Mouse (Mus musculus) embryonic facial prominence, embryonic 11.5 days (tissue): ENCODE measurements around the gene Ercc8. TPM values are rescaled to one million over a fixed set of nuclear protein-coding genes. Genes with fewer than 3 reads are reported as not detected.
A peak's percentile ranks its signal among the peaks of the same experiment; 100 is the strongest.

Experiments
- ATAC-seq: fragments of 200-750 bp; cut with Nextera tagmentation; replicated peaks from 2 replicates; pipeline ENCODE4 v1.8.0; 2017; ENCODE audit warnings: low read depth; ENCODE audit not compliant: insufficient number of reproducible peaks, low FRiP score, low TSS enrichment
- DNase-seq: peaks from one replicate; pipeline ENCODE4 v3.0.0-alpha.2; 2015; ENCODE audit warnings: low spot score
- H3K27ac ChIP-seq: fragments of 300-500 bp; sonication (generic); replicated peaks from 2 replicates; pipeline ENCODE4 v1.5.1; 2014; ENCODE audit warnings: mild to moderate bottlenecking, low read depth, low read length, control low read depth
- H3K27me3 ChIP-seq: fragments of 300-500 bp; sonication (generic); 2 replicates; pipeline ENCODE4 v1.6.1; 2014; ENCODE audit warnings: mild to moderate bottlenecking, low read length, moderate library complexity, mixed read lengths; ENCODE audit not compliant: control insufficient read depth, insufficient read depth
- H3K36me3 ChIP-seq: fragments of 300-500 bp; sonication (generic); replicated peaks from 2 replicates; pipeline ENCODE4 v1.6.1; 2014; ENCODE audit warnings: low read depth, mild to moderate bottlenecking, low read length, moderate library complexity, mixed read lengths; ENCODE audit not compliant: control insufficient read depth, insufficient read depth
- H3K4me1 ChIP-seq: fragments of 300-500 bp; sonication (generic); 2 replicates; pipeline ENCODE4 v1.6.1; 2014; ENCODE audit warnings: low read length, mixed read lengths; ENCODE audit not compliant: control insufficient read depth, insufficient read depth
- H3K4me2 ChIP-seq: fragments of 300-500 bp; sonication (generic); 2 replicates; pipeline ENCODE4 v1.6.1; 2014; ENCODE audit warnings: low read depth, mild to moderate bottlenecking, control low read depth, low read length, moderate library complexity
- H3K4me3 ChIP-seq: fragments of 300-500 bp; sonication (generic); 2 replicates; pipeline ENCODE4 v1.5.1; 2014; ENCODE audit warnings: low read depth, low read length, control low read depth
- H3K9ac ChIP-seq: fragments of 300-500 bp; sonication (generic); replicated peaks from 2 replicates; pipeline ENCODE4 v1.6.1; 2014; ENCODE audit warnings: mild to moderate bottlenecking, control low read depth, low read length
- H3K9me3 ChIP-seq: fragments of 300-500 bp; sonication (generic); replicated peaks from 2 replicates; pipeline ENCODE4 v1.6.1; 2016; ENCODE audit warnings: mild to moderate bottlenecking, low read length, inconsistent platforms, mixed read lengths; ENCODE audit not compliant: control insufficient read depth
- WGBS: fragments of 180-500 bp; shearing (Covaris S2); extraction: QIAGEN DNeasy Blood & Tissue Kit; methylation state at CpG from one replicate; pipeline ENCODE4 v1.1.7; 2014; 5-methylcytosine and 5-hydroxymethylcytosine counted together
- polyA plus RNA-seq: library from polyadenylated mRNA; unstranded; fragments of >200 nt; fragmentation: Nextera tagmentation; extraction: Ambion mirVana; gene quantifications from 2 replicates; pipeline ENCODE4 v1.2.1, GENCODE M21; 2014

Ercc8 gene
- 24.2 and 25.7 TPM in 2 replicates for polyA plus RNA-seq

DNA sequence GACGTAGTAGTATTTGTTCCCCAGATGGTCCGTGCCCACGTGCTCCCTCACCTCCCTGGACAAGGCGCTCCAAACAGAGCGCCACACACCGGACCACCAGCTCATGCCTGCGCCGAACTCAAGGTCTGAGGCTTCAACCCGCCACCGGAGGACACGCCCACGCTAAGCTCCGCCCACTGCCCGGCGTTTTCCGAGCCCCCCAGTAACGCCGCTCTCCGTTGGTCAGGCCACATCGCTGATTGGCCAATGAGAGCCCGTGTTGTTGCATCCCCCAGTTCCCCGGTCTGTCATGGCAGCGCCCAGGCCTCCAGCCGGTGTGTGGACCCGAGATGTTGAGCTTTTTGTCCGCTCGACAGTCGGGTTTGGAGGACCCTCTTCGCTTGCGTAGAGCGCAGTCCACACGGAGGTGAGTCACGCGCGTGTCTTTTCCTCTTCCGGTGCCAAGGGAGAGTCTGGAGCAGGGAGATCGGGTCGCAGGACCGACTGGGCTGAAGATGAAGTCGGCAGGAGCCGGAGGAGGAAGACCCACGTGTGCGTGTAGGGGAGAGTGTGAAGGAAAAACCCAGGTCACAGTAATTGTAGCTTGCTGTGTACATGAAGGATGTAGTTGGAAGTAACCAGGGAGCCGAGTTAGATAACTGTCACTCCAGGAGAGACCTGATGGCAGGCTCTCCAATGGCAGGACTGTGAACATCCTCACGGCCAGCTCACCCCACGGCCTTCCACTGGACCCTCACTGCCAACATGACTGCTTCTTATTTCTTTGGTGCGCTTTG is at the start of gene Ercc8, which contains the start of gene Ndufaf2:
Ercc8 (plus strand) TSS at position 267 of the 776 bp plus-strand sequence.
Ndufaf2 (minus strand) TSS at position 159 of the 776 bp plus-strand sequence.
- H3K9ac ChIP-seq = peak within 1 kb of the TSS; percentile 74
- H3K36me3 ChIP-seq = no peaks in the 10 kb centered on the region
- DNase-seq = peak; percentile 97
- H3K4me3 ChIP-seq = peak within 1 kb of the TSS; percentile 83
- WGBS = under 1% methylated on average over 47 of the region's 47 CpGs
- H3K27ac ChIP-seq = no peak within 1 kb of the TSS
- H3K4me2 ChIP-seq = peak within 1 kb of the TSS; percentile 72
- H3K4me1 ChIP-seq = no peaks in the 10 kb centered on the region
- no peaks in the 10 kb centered on the region for H3K27me3 ChIP-seq
- no peaks in the 10 kb centered on the region for H3K9me3 ChIP-seq
- ATAC-seq = peak; percentile 97

DNA sequence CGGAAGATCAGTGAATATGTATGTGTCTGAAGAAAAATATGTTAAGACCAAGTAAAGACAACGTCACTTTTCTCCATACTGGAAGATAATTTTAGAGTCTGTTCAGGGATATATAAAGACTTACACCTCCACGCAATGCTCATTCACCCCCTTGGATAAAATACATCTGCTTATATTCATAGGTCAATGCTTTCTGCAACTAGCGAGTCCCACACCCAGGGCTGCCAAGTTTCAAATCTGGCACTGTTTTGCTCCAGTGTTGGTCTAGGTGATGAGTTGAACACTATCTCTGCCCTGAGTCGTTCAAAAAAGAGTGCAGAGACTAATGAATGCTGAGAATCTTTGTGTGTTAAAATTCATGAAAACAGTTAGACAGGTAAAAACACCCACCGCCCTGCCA is 47.6 kb upstream of the Ercc8 start:
- H3K27me3 ChIP-seq = no peaks in the 10 kb centered on the region
- H3K27ac ChIP-seq = no peak overlapping the region
- WGBS = 85% methylated on average over 6 of the region's 6 CpGs
- no peak for ATAC-seq
- no peak overlapping the region for H3K4me3 ChIP-seq
- H3K4me2 ChIP-seq = no peak overlapping the region
- no peaks in the 10 kb centered on the region for H3K9me3 ChIP-seq
- DNase-seq = no peak
- H3K9ac ChIP-seq = no peak overlapping the region
- H3K4me1 ChIP-seq = no peaks in the 10 kb centered on the region
- no peaks in the 10 kb centered on the region for H3K36me3 ChIP-seq

DNA sequence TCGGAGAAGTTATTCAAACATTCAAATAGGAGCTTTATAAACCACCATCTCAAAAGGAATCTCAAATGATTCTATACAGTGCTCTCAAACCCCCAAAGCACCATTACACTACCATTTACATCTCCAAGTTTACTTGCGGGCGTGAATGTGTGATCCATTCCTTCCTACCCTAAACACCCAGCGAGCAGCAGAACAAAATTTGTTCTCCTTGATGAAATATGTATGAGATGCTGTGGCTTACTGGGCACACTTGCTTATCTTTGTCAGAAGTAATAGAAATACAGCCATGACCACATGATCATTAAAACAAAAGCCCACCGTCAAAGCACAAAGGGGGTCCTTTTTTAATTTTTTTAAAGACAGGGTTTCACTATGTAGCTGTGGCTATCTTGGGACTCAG is 45.0 kb upstream of the Ercc8 start:
- 95% methylated on average over 5 of the region's 5 CpGs for WGBS
- Histone ChIP-seq H3K9me3 (no peaks in the 10 kb centered on the region), H3K27ac (no peak overlapping the region), H3K4me2 (no peak overlapping the region), H3K4me1 (no peaks in the 10 kb centered on the region), H3K27me3 (no peaks in the 10 kb centered on the region), H3K4me3 (no peak overlapping the region), H3K36me3 (no peaks in the 10 kb centered on the region), H3K9ac (no peak overlapping the region)
- ATAC-seq = no peak
- DNase-seq = no peak

DNA sequence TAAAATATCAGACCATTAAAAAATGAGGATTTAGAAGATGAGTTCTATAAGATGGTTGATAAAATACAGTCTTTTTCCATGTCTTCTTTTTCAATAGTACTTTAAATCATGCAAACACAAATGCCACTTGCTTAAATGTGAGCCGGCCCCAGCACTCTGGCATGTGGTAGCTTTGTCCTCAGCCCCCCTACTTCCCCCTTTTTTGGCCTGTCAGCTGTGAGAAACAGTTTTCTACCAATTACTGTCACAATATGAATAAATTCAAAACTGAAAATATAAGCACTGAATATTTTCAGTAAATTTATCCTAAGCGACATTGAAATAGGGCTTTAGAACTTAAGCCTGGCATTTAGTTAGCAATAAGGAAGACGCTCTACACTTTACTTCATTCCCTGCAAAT is 44.3 kb upstream of the Ercc8 start:
- Histone ChIP-seq H3K4me2 (no peak overlapping the region), H3K36me3 (no peaks in the 10 kb centered on the region), H3K9me3 (no peaks in the 10 kb centered on the region), H3K27ac (no peak overlapping the region), H3K9ac (no peak overlapping the region), H3K4me1 (no peaks in the 10 kb centered on the region), H3K4me3 (no peak overlapping the region), H3K27me3 (no peaks in the 10 kb centered on the region)
- ATAC-seq (no peak), DNase-seq (no peak)
- 80% methylated on average over 3 of the region's 3 CpGs for whole genome bisulfite sequencing

DNA sequence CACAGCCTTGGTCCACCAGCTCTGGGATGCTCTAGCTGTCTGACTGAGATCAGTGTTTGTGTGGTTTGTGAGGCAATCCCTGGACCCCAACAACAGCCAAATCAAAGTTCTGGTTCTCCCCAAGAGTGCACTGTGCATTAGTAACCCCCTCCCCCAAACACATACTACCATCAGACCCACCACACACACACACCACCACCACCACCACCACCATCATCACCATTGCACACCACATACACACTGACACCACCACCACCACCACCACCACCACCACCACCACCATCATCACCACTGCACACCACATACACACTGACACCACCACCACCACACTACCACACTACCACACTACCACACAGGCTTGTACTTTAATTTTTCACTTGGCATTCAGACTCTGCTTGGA is 40.9 kb upstream of the Ercc8 start:
- DNase-seq (no peak), ATAC-seq (no peak)
- no peaks in the 10 kb centered on the region for H3K4me1 ChIP-seq
- no peaks in the 10 kb centered on the region for H3K36me3 ChIP-seq
- H3K9ac ChIP-seq = no peak overlapping the region
- H3K27ac ChIP-seq = no peak overlapping the region
- H3K9me3 ChIP-seq = no peaks in the 10 kb centered on the region
- no peak overlapping the region for H3K4me2 ChIP-seq
- H3K4me3 ChIP-seq = no peak overlapping the region
- no peaks in the 10 kb centered on the region for H3K27me3 ChIP-seq

DNA sequence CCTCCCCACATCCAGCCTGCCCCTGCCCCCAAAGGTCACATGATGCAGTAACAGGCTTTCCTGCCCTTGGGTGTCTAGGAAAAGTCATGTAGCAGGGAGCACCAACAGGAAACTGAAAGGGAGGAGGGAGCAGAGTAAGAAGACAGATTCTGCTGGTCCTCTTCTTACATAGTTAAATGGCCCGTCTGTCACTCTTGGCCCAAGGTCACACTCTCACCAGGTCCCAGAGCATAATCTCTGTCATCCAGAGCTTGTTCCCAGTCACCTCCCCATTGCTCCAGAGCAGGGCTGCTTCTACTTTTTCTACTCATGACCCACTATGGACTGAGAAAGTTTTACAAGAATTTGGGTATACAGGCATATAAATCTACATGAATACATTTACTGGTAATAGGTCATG is 40.3 kb upstream of the Ercc8 start:
- Histone ChIP-seq H3K27ac (no peak overlapping the region), H3K36me3 (no peaks in the 10 kb centered on the region), H3K9ac (no peak overlapping the region), H3K4me2 (no peak overlapping the region), H3K4me3 (no peak overlapping the region), H3K9me3 (no peaks in the 10 kb centered on the region), H3K4me1 (no peaks in the 10 kb centered on the region), H3K27me3 (no peaks in the 10 kb centered on the region)
- DNase-seq (no peak), ATAC-seq (no peak)
- WGBS = 38% methylated on average over 1 of the region's 1 CpGs

DNA sequence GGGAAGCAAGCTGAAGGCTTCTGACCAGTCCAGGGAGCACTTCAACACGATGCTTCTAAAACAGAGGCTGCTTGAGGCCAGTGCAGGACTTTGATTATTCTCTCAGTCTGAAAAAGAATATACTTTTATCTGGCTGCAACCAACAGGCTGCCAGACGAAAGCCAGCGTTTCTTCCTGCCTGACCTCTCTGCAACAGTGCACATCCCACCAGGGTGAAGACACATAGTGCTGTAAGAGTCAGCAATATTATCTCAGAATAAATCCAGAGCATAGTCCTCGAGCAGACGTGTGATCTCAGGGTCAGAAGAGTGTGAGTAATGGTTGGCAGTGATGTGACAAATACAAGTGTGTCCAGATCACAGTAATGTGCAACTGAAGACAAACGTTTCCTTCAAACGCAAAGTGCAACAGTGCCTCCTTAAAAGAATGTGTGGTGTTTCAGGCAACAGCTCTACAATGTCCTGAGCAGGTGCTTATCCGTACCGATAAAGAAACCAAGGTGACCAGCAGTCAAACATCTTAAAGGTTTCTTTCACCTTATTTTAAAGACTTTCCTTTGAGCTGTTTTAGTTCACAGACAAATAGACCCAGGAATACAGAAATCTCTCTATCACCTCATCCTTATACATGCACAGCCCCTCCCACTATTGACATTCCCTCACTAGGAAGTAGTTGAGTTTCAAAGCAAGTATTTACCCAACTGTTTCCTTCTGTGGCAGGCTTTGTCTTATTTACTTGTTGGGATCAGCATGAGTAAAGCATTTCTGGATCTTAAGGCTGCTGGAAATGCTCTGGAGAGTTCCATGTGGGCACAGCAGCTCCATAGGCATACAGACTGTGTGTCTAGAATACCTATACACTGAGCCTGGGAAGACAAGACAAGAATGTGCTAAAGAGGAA is 38.9 kb upstream of the Ercc8 start:
- no peaks in the 10 kb centered on the region for H3K4me1 ChIP-seq
- H3K4me2 ChIP-seq = no peak overlapping the region
- no peak for ATAC-seq
- no peak overlapping the region for H3K27ac ChIP-seq
- H3K9ac ChIP-seq = no peak overlapping the region
- no peaks in the 10 kb centered on the region for H3K36me3 ChIP-seq
- no peak overlapping the region for H3K4me3 ChIP-seq
- no peak for DNase-seq
- 89% methylated on average over 9 of the region's 9 CpGs for WGBS
- H3K9me3 ChIP-seq = no peaks in the 10 kb centered on the region
- H3K27me3 ChIP-seq = no peaks in the 10 kb centered on the region
